Mouse (Mus musculus) heart, embryonic 11.5 days (tissue): ENCODE results near the gene Slc6a9. TPM values are rescaled to one million over a fixed set of nuclear protein-coding genes. Genes with fewer than 3 reads are reported as not detected.
A peak's percentile ranks its signal among the peaks of the same experiment; 100 is the strongest.

Experiments
- ATAC-seq: fragments of 200-750 bp; cut with Nextera tagmentation; replicated peaks from 2 replicates; pipeline ENCODE4 v1.8.0; 2017; ENCODE audit warnings: moderate library complexity; ENCODE audit not compliant: insufficient number of reproducible peaks, low FRiP score, low TSS enrichment
- H3K27ac ChIP-seq: fragments of 300-500 bp; sonication (generic); 2 replicates; pipeline ENCODE4 v1.5.1; 2014; ENCODE audit warnings: mild to moderate bottlenecking, low read depth, low read length
- H3K27me3 ChIP-seq: fragments of 300-500 bp; sonication (generic); 2 replicates; pipeline ENCODE4 v1.6.1; 2014; ENCODE audit warnings: mild to moderate bottlenecking, low read length, mixed read lengths; ENCODE audit not compliant: control insufficient read depth, insufficient read depth
- H3K36me3 ChIP-seq: fragments of 300-500 bp; sonication (generic); 2 replicates; pipeline ENCODE4 v1.6.1; 2014; ENCODE audit warnings: mild to moderate bottlenecking, low read length, moderate library complexity, mixed read lengths; ENCODE audit not compliant: control insufficient read depth, insufficient read depth
- H3K4me1 ChIP-seq: fragments of 300-500 bp; sonication (generic); 2 replicates; pipeline ENCODE4 v1.6.1; 2014; ENCODE audit warnings: low read length; ENCODE audit not compliant: control insufficient read depth, insufficient read depth
- H3K4me2 ChIP-seq: fragments of 300-500 bp; sonication (generic); 2 replicates; pipeline ENCODE4 v1.6.1; 2014; ENCODE audit warnings: mild to moderate bottlenecking, moderate library complexity
- H3K4me3 ChIP-seq: fragments of 300-500 bp; sonication (generic); 2 replicates; pipeline ENCODE4 v1.5.1; 2014; ENCODE audit warnings: low read depth, low read length
- H3K9ac ChIP-seq: fragments of 300-500 bp; sonication (generic); 2 replicates; pipeline ENCODE4 v1.6.1; 2014; ENCODE audit warnings: mild to moderate bottlenecking, low read depth, low read length, moderate library complexity
- H3K9me3 ChIP-seq: fragments of 300-500 bp; sonication (generic); replicated peaks from 2 replicates; pipeline ENCODE4 v1.6.1; 2016; ENCODE audit warnings: low read length; ENCODE audit not compliant: control insufficient read depth
- WGBS: fragments of 180-500 bp; shearing (Covaris S2); extraction: QIAGEN DNeasy Blood & Tissue Kit; methylation state at CpG from one replicate; pipeline ENCODE4 v1.1.7; 2014; ENCODE audit not compliant: insufficient replicate concordance; 5-methylcytosine and 5-hydroxymethylcytosine counted together
- polyA plus RNA-seq: library from polyadenylated mRNA; unstranded; fragments of >200 nt; fragmentation: Nextera tagmentation; extraction: Ambion mirVana; gene quantifications from 2 replicates; pipeline ENCODE4 v1.2.1, GENCODE M21; 2014

Slc6a9 gene
- polyA plus RNA-seq, 1 experiment from 2014 or later, result 15.2 TPM

- H3K4me3 ChIP-seq, result no peak overlapping the region
- no peaks in the 10 kb centered on the region for H3K27me3 ChIP-seq
- no peak overlapping the region for H3K4me2 ChIP-seq
- peaks cover 17% of the 10 kb centered on the region for H3K4me1 ChIP-seq
- no peak overlapping the region for H3K9ac ChIP-seq
- no peak overlapping the region for H3K27ac ChIP-seq
- WGBS, result 85% methylated on average over 8 of the region's 8 CpGs
- H3K36me3 ChIP-seq, result peaks cover 22% of the 10 kb centered on the region
- H3K9me3 ChIP-seq, result no peaks in the 10 kb centered on the region
- ATAC-seq, result no peak
These were observed 74.6 kb downstream of the Slc6a9 start for GRCm38 (mm10) chr4:117908834-117909453.

- Histone ChIP-seq H3K4me1 (peaks cover 24% of the 10 kb centered on the region), H3K27ac (no peak overlapping the region), H3K4me3 (no peak overlapping the region), H3K36me3 (peaks cover 13% of the 10 kb centered on the region), H3K9ac (no peak overlapping the region), H3K27me3 (no peaks in the 10 kb centered on the region), H3K4me2 (no peak overlapping the region), H3K9me3 (no peaks in the 10 kb centered on the region)
- ATAC-seq, result no peak
- 91% methylated on average over 13 of the region's 13 CpGs for WGBS
These were observed 77.8 kb downstream of the Slc6a9 start for GRCm38 (mm10) chr4:117912131-117912561.

- peaks cover 27% of the 10 kb centered on the region for H3K4me1 ChIP-seq
- no peak overlapping the region for H3K27ac ChIP-seq
- peak overlapping the region; percentile 60; the same call in 1 of the 2 replicates for H3K4me3 ChIP-seq
- 69% methylated on average over 7 of the region's 7 CpGs for WGBS
- H3K27me3 ChIP-seq, result no peaks in the 10 kb centered on the region
- H3K4me2 ChIP-seq, result peak overlapping the region; percentile 92; the same call in 1 of the 2 replicates
- H3K9me3 ChIP-seq, result no peaks in the 10 kb centered on the region
- peaks cover 12% of the 10 kb centered on the region for H3K36me3 ChIP-seq
- H3K9ac ChIP-seq, result 0 out of 2 replicates have a peak overlapping the region, but pooled peaks have one; percentile 10
- no peak for ATAC-seq
These were observed 78.5 kb downstream of the Slc6a9 start for GRCm38 (mm10) chr4:117912685-117913273.

GRCm38 (mm10) chr4:117913421-117913820, 79.1 kb downstream of the Slc6a9 start:
- H3K4me2 ChIP-seq, result peak overlapping the region; percentile 92
- WGBS, result 39% methylated on average over 3 of the region's 3 CpGs
- peaks cover 32% of the 10 kb centered on the region for H3K4me1 ChIP-seq
- H3K36me3 ChIP-seq, result peaks cover 8% of the 10 kb centered on the region; the same call in 1 of the 2 replicates
- no peaks in the 10 kb centered on the region for H3K9me3 ChIP-seq
- no peak for ATAC-seq
- H3K27ac ChIP-seq, result no peak overlapping the region
- no peaks in the 10 kb centered on the region for H3K27me3 ChIP-seq
- H3K9ac ChIP-seq, result peak overlapping the region; percentile 77; the same call in 1 of the 2 replicates
- peak overlapping the region; percentile 60 for H3K4me3 ChIP-seq

- H3K4me3 ChIP-seq, result peak overlapping the region; percentile 60
- H3K36me3 ChIP-seq, result peaks cover 8% of the 10 kb centered on the region; the same call in 1 of the 2 replicates
- no peak overlapping the region for H3K27ac ChIP-seq
- H3K4me2 ChIP-seq, result peak overlapping the region; percentile 92
- H3K9me3 ChIP-seq, result no peaks in the 10 kb centered on the region
- H3K4me1 ChIP-seq, result peaks cover 30% of the 10 kb centered on the region
- H3K27me3 ChIP-seq, result no peaks in the 10 kb centered on the region
- peak; percentile 8; the same call in 1 of the 2 replicates for ATAC-seq
- 18% methylated on average over 8 of the region's 8 CpGs for WGBS
- peak overlapping the region; percentile 77 for H3K9ac ChIP-seq
These were observed 79.7 kb downstream of the Slc6a9 start for GRCm38 (mm10) chr4:117914031-117914430.

GRCm38 (mm10) chr4:117914591-117915442, 80.5 kb downstream of the Slc6a9 start, which contains the start of gene Ipo13:
TSS of gene Ipo13 (minus strand) at chr4:117914999.
- H3K9me3 ChIP-seq, result no peaks in the 10 kb centered on the region
- H3K4me3 ChIP-seq, result peak within 1 kb of the TSS; percentile 60
- H3K4me2 ChIP-seq, result peak within 1 kb of the TSS; percentile 92
- WGBS, result under 1% methylated on average over 61 of the region's 61 CpGs
- H3K36me3 ChIP-seq, result peaks cover 8% of the 10 kb centered on the region; the same call in 1 of the 2 replicates
- H3K27ac ChIP-seq, result peak within 1 kb of the TSS; percentile 89
- peak; percentile 90 for ATAC-seq
- peak within 1 kb of the TSS; percentile 77 for H3K9ac ChIP-seq
- no peaks in the 10 kb centered on the region for H3K27me3 ChIP-seq
- peaks cover 29% of the 10 kb centered on the region for H3K4me1 ChIP-seq

GRCm38 (mm10) chr4:117915489-117916105, 81.3 kb downstream of the Slc6a9 start:
- Histone ChIP-seq H3K9me3 (no peaks in the 10 kb centered on the region), H3K4me2 (peak overlapping the region; percentile 92), H3K4me1 (peaks cover 29% of the 10 kb centered on the region), H3K36me3 (peaks cover 8% of the 10 kb centered on the region; the same call in 1 of the 2 replicates), H3K27me3 (no peaks in the 10 kb centered on the region), H3K27ac (peak overlapping the region; percentile 89; the same call in 1 of the 2 replicates), H3K9ac (peak overlapping the region; percentile 77), H3K4me3 (peak overlapping the region; percentile 60)
- no peak for ATAC-seq
- 6% methylated on average over 19 of the region's 19 CpGs for WGBS

- H3K4me2 ChIP-seq, result no peak overlapping the region
- H3K9ac ChIP-seq, result no peak overlapping the region
- 0 out of 2 replicates have a peak overlapping the region, but pooled peaks have one; percentile 4 for H3K27ac ChIP-seq
- peaks cover 5% of the 10 kb centered on the region; the same call in 1 of the 2 replicates for H3K36me3 ChIP-seq
- H3K4me3 ChIP-seq, result no peak overlapping the region
- WGBS, result 77% methylated on average over 5 of the region's 5 CpGs
- peaks cover 29% of the 10 kb centered on the region for H3K4me1 ChIP-seq
- H3K27me3 ChIP-seq, result no peaks in the 10 kb centered on the region
- ATAC-seq, result no peak
- H3K9me3 ChIP-seq, result no peaks in the 10 kb centered on the region
These were observed 82.1 kb downstream of the Slc6a9 start for GRCm38 (mm10) chr4:117916386-117916785.
